Mouse (Mus musculus): ENCODE data around the gene Slc24a3. TPM values are rescaled to one million over a fixed set of nuclear protein-coding genes. Genes with fewer than 3 reads are reported as not detected.

Slc24a3 gene
- polyA plus RNA-seq, 1 experiment from 2014 or later: 2.1 TPM

- H3K4me3 ChIP-seq: no peak overlapping the region
- no peak overlapping the region for H3K9ac ChIP-seq
- 65% methylated on average over 8 of the region's 8 CpGs for WGBS
- H3K4me1 ChIP-seq: no peaks in the 10 kb centered on the region
- H3K27ac ChIP-seq: no peak overlapping the region
- H3K4me2 ChIP-seq (replicated peaks): no peak overlapping the region
- H3K27me3 ChIP-seq: no peaks in the 10 kb centered on the region
- H3K9me3 ChIP-seq: no peaks in the 10 kb centered on the region
- no peaks in the 10 kb centered on the region for H3K36me3 ChIP-seq
- no peak for ATAC-seq (ENCODE audit: insufficient number of reproducible peaks, insufficient read depth, low FRiP score, low TSS enrichment)
Measured at GRCm38 (mm10) chr2:145612937-145613336, 445.4 kb downstream of the Slc24a3 start.

- no peak overlapping the region for H3K27ac ChIP-seq
- no peaks in the 10 kb centered on the region for H3K36me3 ChIP-seq
- no peaks in the 10 kb centered on the region for H3K4me1 ChIP-seq
- H3K4me3 ChIP-seq: no peak overlapping the region
- WGBS: 55% methylated on average over 8 of the region's 8 CpGs
- no peak for ATAC-seq (ENCODE audit: insufficient number of reproducible peaks, insufficient read depth, low FRiP score, low TSS enrichment)
- H3K9me3 ChIP-seq: no peaks in the 10 kb centered on the region
- no peak overlapping the region for H3K4me2 ChIP-seq (replicated peaks)
- no peaks in the 10 kb centered on the region for H3K27me3 ChIP-seq
- no peak overlapping the region for H3K9ac ChIP-seq
Measured at GRCm38 (mm10) chr2:145613705-145614104, 446.2 kb downstream of the Slc24a3 start.

- 76% methylated on average over 4 of the region's 4 CpGs for WGBS
- no peaks in the 10 kb centered on the region for H3K36me3 ChIP-seq
- H3K27ac ChIP-seq: no peak overlapping the region
- no peak for ATAC-seq (ENCODE audit: insufficient number of reproducible peaks, insufficient read depth, low FRiP score, low TSS enrichment)
- no peak overlapping the region for H3K9ac ChIP-seq
- H3K4me1 ChIP-seq: no peaks in the 10 kb centered on the region
- H3K9me3 ChIP-seq: no peaks in the 10 kb centered on the region
- H3K4me3 ChIP-seq: no peak overlapping the region
- no peak overlapping the region for H3K4me2 ChIP-seq (replicated peaks)
- no peaks in the 10 kb centered on the region for H3K27me3 ChIP-seq
Measured at GRCm38 (mm10) chr2:145619688-145620087, 452.1 kb downstream of the Slc24a3 start.

- Histone ChIP-seq H3K4me1 (no peaks in the 10 kb centered on the region), H3K9me3 (no peaks in the 10 kb centered on the region), H3K4me2 (replicated peaks) (no peak overlapping the region), H3K27ac (no peak overlapping the region), H3K9ac (no peak overlapping the region), H3K36me3 (no peaks in the 10 kb centered on the region), H3K27me3 (no peaks in the 10 kb centered on the region), H3K4me3 (no peak overlapping the region)
- ATAC-seq (ENCODE audit: insufficient number of reproducible peaks, insufficient read depth, low FRiP score, low TSS enrichment): 0 out of 2 replicates have a peak, but pooled peaks have one; percentile 35
Measured at GRCm38 (mm10) chr2:145620709-145621108, 453.2 kb downstream of the Slc24a3 start.

- Histone ChIP-seq H3K36me3 (no peaks in the 10 kb centered on the region), H3K27me3 (no peaks in the 10 kb centered on the region), H3K27ac (no peak overlapping the region), H3K4me1 (no peaks in the 10 kb centered on the region), H3K9ac (no peak overlapping the region), H3K4me2 (replicated peaks) (no peak overlapping the region), H3K9me3 (no peaks in the 10 kb centered on the region), H3K4me3 (no peak overlapping the region)
- 34% methylated on average over 9 of the region's 9 CpGs for WGBS
- ATAC-seq (ENCODE audit: insufficient number of reproducible peaks, insufficient read depth, low FRiP score, low TSS enrichment): no peak
Measured at GRCm38 (mm10) chr2:145621119-145621518, 453.6 kb downstream of the Slc24a3 start.

GRCm38 (mm10) chr2:145631123-145631798, 463.7 kb downstream of the Slc24a3 start:
- Histone ChIP-seq H3K9ac (no peak overlapping the region), H3K9me3 (no peaks in the 10 kb centered on the region), H3K4me1 (no peaks in the 10 kb centered on the region), H3K27me3 (no peaks in the 10 kb centered on the region), H3K4me2 (replicated peaks) (no peak overlapping the region), H3K4me3 (no peak overlapping the region), H3K36me3 (no peaks in the 10 kb centered on the region), H3K27ac (no peak overlapping the region)
- no peak for ATAC-seq (ENCODE audit: insufficient number of reproducible peaks, insufficient read depth, low FRiP score, low TSS enrichment)
- 60% methylated on average over 6 of the region's 6 CpGs for WGBS

- Histone ChIP-seq H3K27me3 (no peaks in the 10 kb centered on the region), H3K4me2 (replicated peaks) (no peak overlapping the region), H3K9me3 (no peaks in the 10 kb centered on the region), H3K4me3 (no peak overlapping the region), H3K9ac (no peak overlapping the region), H3K4me1 (no peaks in the 10 kb centered on the region), H3K36me3 (no peaks in the 10 kb centered on the region), H3K27ac (no peak overlapping the region)
- no peak for ATAC-seq (ENCODE audit: insufficient number of reproducible peaks, insufficient read depth, low FRiP score, low TSS enrichment)
- WGBS: 40% methylated on average over 4 of the region's 4 CpGs
Measured at GRCm38 (mm10) chr2:145631799-145632174, 464.2 kb downstream of the Slc24a3 start.

- no peaks in the 10 kb centered on the region for H3K9me3 ChIP-seq
- no peak overlapping the region for H3K4me2 ChIP-seq (replicated peaks)
- H3K4me3 ChIP-seq: no peak overlapping the region
- ATAC-seq (ENCODE audit: insufficient number of reproducible peaks, insufficient read depth, low FRiP score, low TSS enrichment): no peak
- no peaks in the 10 kb centered on the region for H3K4me1 ChIP-seq
- H3K36me3 ChIP-seq: no peaks in the 10 kb centered on the region
- no peak overlapping the region for H3K9ac ChIP-seq
- H3K27me3 ChIP-seq: no peaks in the 10 kb centered on the region
- no peak overlapping the region for H3K27ac ChIP-seq
- 75% methylated on average over 5 of the region's 5 CpGs for WGBS
Measured at GRCm38 (mm10) chr2:145633811-145634210, 466.3 kb downstream of the Slc24a3 start.

GRCm38 (mm10) chr2:145640255-145640984, 472.9 kb downstream of the Slc24a3 start:
- no peak for ATAC-seq (ENCODE audit: insufficient number of reproducible peaks, insufficient read depth, low FRiP score, low TSS enrichment)
- Histone ChIP-seq H3K9me3 (no peaks in the 10 kb centered on the region), H3K27me3 (no peaks in the 10 kb centered on the region), H3K9ac (no peak overlapping the region), H3K4me3 (no peak overlapping the region), H3K4me2 (replicated peaks) (no peak overlapping the region), H3K4me1 (no peaks in the 10 kb centered on the region), H3K36me3 (no peaks in the 10 kb centered on the region), H3K27ac (no peak overlapping the region)
- WGBS: 75% methylated on average over 21 of the region's 21 CpGs

- no peaks in the 10 kb centered on the region for H3K36me3 ChIP-seq
- H3K9me3 ChIP-seq: no peaks in the 10 kb centered on the region
- no peak overlapping the region for H3K9ac ChIP-seq
- H3K4me3 ChIP-seq: no peak overlapping the region
- ATAC-seq (ENCODE audit: insufficient number of reproducible peaks, insufficient read depth, low FRiP score, low TSS enrichment): no peak
- H3K4me1 ChIP-seq: no peaks in the 10 kb centered on the region
- WGBS: 30% methylated on average over 12 of the region's 12 CpGs
- H3K27me3 ChIP-seq: no peaks in the 10 kb centered on the region
- no peak overlapping the region for H3K4me2 ChIP-seq (replicated peaks)
- H3K27ac ChIP-seq: no peak overlapping the region
Measured at GRCm38 (mm10) chr2:145655373-145655960, 487.9 kb downstream of the Slc24a3 start.

- Histone ChIP-seq H3K27me3 (no peaks in the 10 kb centered on the region), H3K4me1 (no peaks in the 10 kb centered on the region), H3K36me3 (no peaks in the 10 kb centered on the region), H3K9me3 (no peaks in the 10 kb centered on the region), H3K27ac (no peak overlapping the region), H3K4me2 (replicated peaks) (no peak overlapping the region), H3K9ac (no peak overlapping the region), H3K4me3 (no peak overlapping the region)
- 48% methylated on average over 3 of the region's 3 CpGs for WGBS
- no peak for ATAC-seq (ENCODE audit: insufficient number of reproducible peaks, insufficient read depth, low FRiP score, low TSS enrichment)
Measured at GRCm38 (mm10) chr2:145656121-145656520, 488.6 kb downstream of the Slc24a3 start.

- ATAC-seq (ENCODE audit: insufficient number of reproducible peaks, insufficient read depth, low FRiP score, low TSS enrichment): no peak
- no peak overlapping the region for H3K27ac ChIP-seq
Measured at GRCm38 (mm10) chr2:145656716-145657115, 489.2 kb downstream of the Slc24a3 start.

More at GRCm38 (mm10) chr2:145656716-145657115, 489.2 kb downstream of the Slc24a3 start:
- H3K9ac ChIP-seq: no peak overlapping the region
- H3K4me1 ChIP-seq: no peaks in the 10 kb centered on the region
- H3K27me3 ChIP-seq: no peaks in the 10 kb centered on the region
- H3K4me3 ChIP-seq: no peak overlapping the region
- 47% methylated on average over 1 of the region's 1 CpGs for WGBS
- no peaks in the 10 kb centered on the region for H3K36me3 ChIP-seq
- no peaks in the 10 kb centered on the region for H3K9me3 ChIP-seq
- no peak overlapping the region for H3K4me2 ChIP-seq (replicated peaks)
